Mouse (Mus musculus) erythroblast, embryonic 14.5 days (primary cell): ENCODE results near the gene Ripply3. TPM values are rescaled to one million over a fixed set of nuclear protein-coding genes. Genes with fewer than 3 reads are reported as not detected.
A peak's percentile ranks its signal among the peaks of the same experiment; 100 is the strongest.

Source experiments
- H3K27me3 ChIP-seq: 2 replicates; pipeline ENCODE4 v1.6.1; 2012; ENCODE audit warnings: inconsistent platforms; ENCODE audit not compliant: control insufficient read depth
- H3K36me3 ChIP-seq: 2 replicates; pipeline ENCODE4 v1.6.1; 2012; ENCODE audit warnings: mild to moderate bottlenecking, inconsistent platforms; ENCODE audit not compliant: control insufficient read depth
- H3K4me1 ChIP-seq: 2 replicates; pipeline ENCODE4 v1.6.1; 2012; ENCODE audit warnings: inconsistent platforms; ENCODE audit not compliant: control insufficient read depth
- H3K4me3 ChIP-seq: replicated peaks from 2 replicates; pipeline ENCODE3; 2012; ENCODE audit warnings: moderate library complexity, mild to moderate bottlenecking, inconsistent platforms
- H3K9me3 ChIP-seq: 2 replicates; pipeline ENCODE4 v1.6.1; 2012; ENCODE audit warnings: low read length, inconsistent platforms, mixed read lengths; ENCODE audit not compliant: control insufficient read depth
- GATA1 ChIP-seq: IDR thresholded peaks from 2 replicates; pipeline ENCODE4 v1.6.1; 2012; ENCODE audit warnings: low read length, inconsistent platforms, mixed read lengths
- TAL1 ChIP-seq: IDR thresholded peaks from 3 replicates; pipeline ENCODE4 v1.6.1; 2012; ENCODE audit warnings: low read length, inconsistent platforms, mixed read lengths
- polyA plus RNA-seq: library from polyadenylated mRNA; stranded (reverse); fragments of >175 nt; gene quantifications from 2 replicates; pipeline ENCODE4 v1.2.3, GENCODE M21; 2012

Ripply3 gene
- polyA plus RNA-seq, 1 experiment: not detected

GRCm38 (mm10) chr16:94313229-94314030, 14.8 kb upstream of the Ripply3 start, which contains the start of gene Hlcs:
Hlcs (minus strand) TSS chr16:94313571.
- H3K27me3 ChIP-seq: no peaks in the 10 kb centered on the region; the same call in 1 of the 2 replicates
- H3K36me3 ChIP-seq: no peaks in the 10 kb centered on the region
- no peaks in the 10 kb centered on the region for H3K9me3 ChIP-seq
- peaks cover 24% of the 10 kb centered on the region for H3K4me1 ChIP-seq
- TF ChIP-seq GATA1 (no peak), TAL1 (no peak)
- peak within 1 kb of the TSS; percentile 93 for H3K4me3 ChIP-seq

- no peaks in the 10 kb centered on the region; the same call in 1 of the 2 replicates for H3K27me3 ChIP-seq
- no peak for TF ChIP-seq TAL1
- no peak for TF ChIP-seq GATA1
- no peaks in the 10 kb centered on the region for H3K36me3 ChIP-seq
- no peak overlapping the region for H3K4me3 ChIP-seq
- H3K9me3 ChIP-seq: no peaks in the 10 kb centered on the region
- peaks cover 24% of the 10 kb centered on the region for H3K4me1 ChIP-seq
These were observed 13.6 kb upstream of the Ripply3 start for GRCm38 (mm10) chr16:94314626-94315025.

- no peaks in the 10 kb centered on the region for H3K9me3 ChIP-seq
- H3K27me3 ChIP-seq: no peaks in the 10 kb centered on the region; the same call in 1 of the 2 replicates
- no peak for TF ChIP-seq GATA1
- no peak for TF ChIP-seq TAL1
- H3K4me3 ChIP-seq: no peak overlapping the region
- H3K36me3 ChIP-seq: no peaks in the 10 kb centered on the region
- peaks cover 24% of the 10 kb centered on the region for H3K4me1 ChIP-seq
These were observed 13.0 kb upstream of the Ripply3 start for GRCm38 (mm10) chr16:94315215-94315614.

- Histone ChIP-seq H3K27me3 (no peaks in the 10 kb centered on the region; the same call in 1 of the 2 replicates), H3K4me3 (no peak overlapping the region), H3K36me3 (no peaks in the 10 kb centered on the region), H3K4me1 (peaks cover 11% of the 10 kb centered on the region), H3K9me3 (no peaks in the 10 kb centered on the region)
- TF ChIP-seq GATA1 (no peak), TAL1 (no peak)
These were observed 10.5 kb upstream of the Ripply3 start for GRCm38 (mm10) chr16:94317752-94318151.

GRCm38 (mm10) chr16:94320223-94320622, 8.0 kb upstream of the Ripply3 start:
- peaks cover 5% of the 10 kb centered on the region for H3K4me1 ChIP-seq
- no peak overlapping the region for H3K4me3 ChIP-seq
- TF ChIP-seq GATA1: no peak
- no peak for TF ChIP-seq TAL1

GRCm38 (mm10) chr16:94323681-94324080, 4.5 kb upstream of the Ripply3 start:
- no peak overlapping the region for H3K4me3 ChIP-seq
- no peak for TF ChIP-seq GATA1
- TF ChIP-seq TAL1: no peak
- H3K36me3 ChIP-seq: no peaks in the 10 kb centered on the region
- peaks cover 15% of the 10 kb centered on the region for H3K27me3 ChIP-seq
- peaks cover 30% of the 10 kb centered on the region for H3K4me1 ChIP-seq
- no peaks in the 10 kb centered on the region for H3K9me3 ChIP-seq

More at GRCm38 (mm10) chr16:94320223-94320622, 8.0 kb upstream of the Ripply3 start:
- peaks cover 2% of the 10 kb centered on the region; the same call in 1 of the 2 replicates for H3K27me3 ChIP-seq
- no peaks in the 10 kb centered on the region for H3K9me3 ChIP-seq
- no peaks in the 10 kb centered on the region for H3K36me3 ChIP-seq

- Histone ChIP-seq H3K9me3 (no peaks in the 10 kb centered on the region), H3K4me3 (no peak overlapping the region), H3K4me1 (peaks cover 37% of the 10 kb centered on the region), H3K36me3 (no peaks in the 10 kb centered on the region), H3K27me3 (peaks cover 25% of the 10 kb centered on the region)
- TF ChIP-seq GATA1: no peak
- TF ChIP-seq TAL1: no peak
These were observed 2.2 kb upstream of the Ripply3 start for GRCm38 (mm10) chr16:94326008-94326407.

- H3K4me1 ChIP-seq: peaks cover 37% of the 10 kb centered on the region
- no peaks in the 10 kb centered on the region for H3K36me3 ChIP-seq
- H3K9me3 ChIP-seq: no peaks in the 10 kb centered on the region
- TF ChIP-seq TAL1 (no peak), GATA1 (no peak)
- peak overlapping the region; percentile 65 for H3K4me3 ChIP-seq
- H3K27me3 ChIP-seq: peaks cover 25% of the 10 kb centered on the region
These were observed 954 bp downstream of the Ripply3 start for GRCm38 (mm10) chr16:94328881-94329867.
